Mouse (Mus musculus): ENCODE results near the gene Mtor.

- TF ChIP-seq POLR2A (IDR thresholded peaks at IDR 0.05; ENCODE audit: low read depth, low read length): no peak
- TF ChIP-seq BHLHE40 (IDR thresholded peaks at IDR 0.05; ENCODE audit: low read depth, low read length): no peak
- no peak for TF ChIP-seq JUND (conservative IDR thresholded peaks at IDR 0.05; ENCODE audit: low read depth, low read length)
- TF ChIP-seq CHD2 (IDR thresholded peaks at IDR 0.05; ENCODE audit: low read length): no peak
- no peak for TF ChIP-seq HCFC1 (IDR thresholded peaks at IDR 0.05; ENCODE audit: low read depth, low read length)
Observed at GRCm38 (mm10) chr4:148442598-148442997, 5.8 kb upstream of the Mtor start.

Data from CH12.LX (cell line).